16 mouse cellular contexts compared by ENCODE assay signal in the genomic region with DNA sequence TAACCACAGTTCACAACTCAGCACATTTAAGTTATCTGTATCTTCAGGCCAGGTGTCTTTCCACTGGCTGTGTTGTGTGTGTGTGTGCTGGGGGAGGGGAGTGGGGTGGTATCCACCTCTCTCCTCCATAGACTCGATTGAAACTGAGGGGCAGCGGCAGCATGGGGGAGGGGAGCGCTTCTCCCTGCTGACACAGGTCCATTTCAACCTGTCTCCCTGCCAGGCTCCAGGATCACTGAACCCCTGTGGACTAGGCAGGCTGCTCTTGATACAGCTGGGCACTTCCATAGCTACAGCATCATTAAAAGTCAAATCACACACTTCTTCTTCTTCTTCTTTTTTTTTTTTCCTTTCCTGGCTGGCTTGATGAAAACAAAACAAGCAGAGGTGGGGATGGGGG.
DNase-seq lines count a peak whose midpoint lies in the region; ATAC-seq and TF ChIP-seq lines count a peak whose summit lies in the region.
"Had no signal": no experiment of that assay in that cellular context is flagged by ENCODE, and none has a peak within 500 bp of the region (broad histone marks: within the 10 kb centered on the region; RNA-seq: fewer than 3 reads in every experiment).

No protein-coding gene starts in this region.

- DNase-seq in forebrain, embryonic 14.5 days (ENCODE audit: low spot score), result peak; percentile 27
- no peak for DNase-seq in forebrain, embryonic 10.5 days (ENCODE audit: extremely low spot score, low spot score)
- no peak for DNase-seq in forebrain, postnatal 0 days
- DNase-seq in heart, adult 2 months, result no peak
- DNase-seq in heart, postnatal 25 days (ENCODE audit: low spot score), result no peak
- DNase-seq in layer of hippocampus, adult 9-11 months, result no peak
- DNase-seq: B cell, adult 2 months; embryo, embryonic 11 days; gastrocnemius, postnatal 25 days; kidney, adult 18-20 months; liver; right cerebral cortex, postnatal 25 days had no signal

- H3K9ac ChIP-seq in forebrain, embryonic 14.5 days (ENCODE audit: low read length), result no peak overlapping the region
- H3K9ac ChIP-seq in forebrain, postnatal 0 days, result no peak overlapping the region
- no peak overlapping the region for H3K9ac ChIP-seq in hindbrain, embryonic 16.5 days (ENCODE audit: low read depth, low read length)
- H3K9ac ChIP-seq in midbrain, embryonic 15.5 days, result no peak overlapping the region
- H3K9ac ChIP-seq in heart, adult 2 months (ENCODE audit: low read depth, low read length), result no peak overlapping the region

- H3K4me1 ChIP-seq in forebrain, embryonic 14.5 days (ENCODE audit: control insufficient read depth, insufficient read depth, low read length), result peaks cover 8% of the 10 kb centered on the region
- H3K4me1 ChIP-seq in forebrain, embryonic 10.5 days, result peaks cover 6% of the 10 kb centered on the region
- peaks cover 12% of the 10 kb centered on the region; the same call in 1 of the 2 replicates for H3K4me1 ChIP-seq in forebrain, postnatal 0 days (ENCODE audit: insufficient read depth)
- H3K4me1 ChIP-seq in hindbrain, embryonic 16.5 days (ENCODE audit: control insufficient read depth, insufficient read depth, low read depth, low read length), result peaks cover 15% of the 10 kb centered on the region
- peaks cover 13% of the 10 kb centered on the region for H3K4me1 ChIP-seq in midbrain, embryonic 15.5 days
- H3K4me1 ChIP-seq in heart, adult 2 months (ENCODE audit: control insufficient read depth, insufficient read depth, low read length), result no peaks in the 10 kb centered on the region

- TF ChIP-seq CTCF in forebrain, postnatal 0 days (IDR thresholded peaks at IDR 0.05; ENCODE audit: low read depth), result no peak
- TF ChIP-seq CTCF in heart, adult 2 months (IDR thresholded peaks at IDR 0.05), result no peak

- H3K36me3 ChIP-seq in forebrain, embryonic 14.5 days (ENCODE audit: control insufficient read depth, insufficient read depth, low read length), result no peaks in the 10 kb centered on the region
- no peaks in the 10 kb centered on the region for H3K36me3 ChIP-seq in forebrain, embryonic 10.5 days (replicated peaks)
- H3K36me3 ChIP-seq in forebrain, postnatal 0 days (ENCODE audit: insufficient read depth), result no peaks in the 10 kb centered on the region
- no peaks in the 10 kb centered on the region for H3K36me3 ChIP-seq in hindbrain, embryonic 16.5 days (ENCODE audit: control insufficient read depth, insufficient read depth, low read length)
- no peaks in the 10 kb centered on the region for H3K36me3 ChIP-seq in midbrain, embryonic 15.5 days (replicated peaks)
- no peaks in the 10 kb centered on the region for H3K36me3 ChIP-seq in heart, adult 2 months (ENCODE audit: control insufficient read depth, insufficient read depth, low read length)

- H3K79me2 ChIP-seq in heart, adult 2 months (replicated peaks; ENCODE audit: control insufficient read depth, insufficient read depth, low read length), result no peaks in the 10 kb centered on the region

- intact Hi-C loops in heart, adult 2 months (cut with DNase I), result no loop called here
- intact Hi-C loops in heart, postnatal 25 days (cut with DNase I), result no loop called here

- peak; percentile 33; the same call in 1 of the 2 replicates for ATAC-seq in forebrain, embryonic 14.5 days
- ATAC-seq in forebrain, postnatal 0 days, result peak; percentile 15; the same call in 1 of the 2 replicates
- peak; percentile 76 for ATAC-seq in hindbrain, embryonic 16.5 days
- ATAC-seq in midbrain, embryonic 15.5 days (replicated peaks), result peak; percentile 62
- ATAC-seq: lung, postnatal 0 days had no signal

- no peak overlapping the region for H3K4me3 ChIP-seq in forebrain, embryonic 14.5 days (ENCODE audit: low read depth, low read length)
- H3K4me3 ChIP-seq in forebrain, embryonic 10.5 days, result no peak overlapping the region
- no peak overlapping the region for H3K4me3 ChIP-seq in forebrain, postnatal 0 days (ENCODE audit: low read depth, low read length)
- H3K4me3 ChIP-seq in hindbrain, embryonic 16.5 days (ENCODE audit: low read length), result no peak overlapping the region
- no peak overlapping the region for H3K4me3 ChIP-seq in midbrain, embryonic 15.5 days
- H3K4me3 ChIP-seq in heart, adult 2 months, result no peak overlapping the region

- no peak overlapping the region for H3K4me2 ChIP-seq in forebrain, embryonic 14.5 days (ENCODE audit: low read length)
- H3K4me2 ChIP-seq in forebrain, postnatal 0 days (ENCODE audit: low read depth), result no peak overlapping the region
- no peak overlapping the region for H3K4me2 ChIP-seq in hindbrain, embryonic 16.5 days (ENCODE audit: low read length)
- H3K4me2 ChIP-seq in midbrain, embryonic 15.5 days, result 0 out of 2 replicates have a peak overlapping the region, but pooled peaks have one; percentile 2

- no peaks in the 10 kb centered on the region for H3K27me3 ChIP-seq in forebrain, embryonic 14.5 days (replicated peaks; ENCODE audit: control insufficient read depth, insufficient read depth, low read length)
- H3K27me3 ChIP-seq in forebrain, embryonic 10.5 days (ENCODE audit: poor library complexity, severe bottlenecking), result no peaks in the 10 kb centered on the region
- no peaks in the 10 kb centered on the region for H3K27me3 ChIP-seq in forebrain, postnatal 0 days (ENCODE audit: insufficient read depth, low read length)
- no peaks in the 10 kb centered on the region for H3K27me3 ChIP-seq in hindbrain, embryonic 16.5 days (replicated peaks; ENCODE audit: control insufficient read depth, insufficient read depth, low read length)
- H3K27me3 ChIP-seq in midbrain, embryonic 15.5 days (replicated peaks), result no peaks in the 10 kb centered on the region
- no peaks in the 10 kb centered on the region for H3K27me3 ChIP-seq in heart, adult 2 months (ENCODE audit: control insufficient read depth, insufficient read depth, low read length)

- TF ChIP-seq POLR2A in heart, adult 2 months (IDR thresholded peaks at IDR 0.05; ENCODE audit: insufficient read depth, low read depth, low read length), result no peak

- WGBS in forebrain, embryonic 14.5 days, result 14% methylated on average over 3 of the region's 3 CpGs
- WGBS in forebrain, embryonic 10.5 days, result 15% methylated on average over 3 of the region's 3 CpGs
- 18% methylated on average over 3 of the region's 3 CpGs for WGBS in forebrain, postnatal 0 days
- WGBS in hindbrain, embryonic 16.5 days, result 11% methylated on average over 3 of the region's 3 CpGs
- WGBS in midbrain, embryonic 15.5 days, result 13% methylated on average over 3 of the region's 3 CpGs
- 22% methylated on average over 3 of the region's 3 CpGs for WGBS in heart, adult 2 months

- no peaks in the 10 kb centered on the region for H3K9me3 ChIP-seq in forebrain, embryonic 14.5 days (replicated peaks; ENCODE audit: control insufficient read depth, low read length)
- no peaks in the 10 kb centered on the region for H3K9me3 ChIP-seq in forebrain, embryonic 10.5 days
- no peaks in the 10 kb centered on the region for H3K9me3 ChIP-seq in forebrain, postnatal 0 days (ENCODE audit: low read length)
- H3K9me3 ChIP-seq in hindbrain, embryonic 16.5 days (ENCODE audit: control insufficient read depth, low read length), result 0 out of 2 replicates have a peak, but pooled peaks cover 2% of the 10 kb centered on the region
- no peaks in the 10 kb centered on the region for H3K9me3 ChIP-seq in midbrain, embryonic 15.5 days

- no peak overlapping the region for H3K27ac ChIP-seq in forebrain, embryonic 14.5 days (ENCODE audit: low read depth, low read length)
- H3K27ac ChIP-seq in forebrain, embryonic 10.5 days, result no peak overlapping the region
- H3K27ac ChIP-seq in forebrain, postnatal 0 days (ENCODE audit: low read depth, low read length), result no peak overlapping the region
- no peak overlapping the region; the same call in 1 of the 2 replicates for H3K27ac ChIP-seq in hindbrain, embryonic 16.5 days (ENCODE audit: low read depth, low read length)
- peak overlapping the region; percentile 36 for H3K27ac ChIP-seq in midbrain, embryonic 15.5 days
- no peak overlapping the region for H3K27ac ChIP-seq in heart, adult 2 months
- H3K27ac ChIP-seq: kidney, postnatal 0 days had no signal

- TF ChIP-seq EP300 in heart, adult 2 months (IDR thresholded peaks at IDR 0.05; ENCODE audit: insufficient read depth, low read depth, low read length), result no peak

Comparison
In these comparisons a context has a peak if more than half of its experiments do, and no peak if none do; other contexts are left out.
1. ATAC-seq: peak in every context shown above with its lines; median percentile 76 in hindbrain, embryonic 16.5 days; 62 in midbrain, embryonic 15.5 days; 33 in forebrain, embryonic 14.5 days; 15 in forebrain, postnatal 0 days.